Mouse (Mus musculus): Measurements from ENCODE around the gene Uba2. TPM values are rescaled to one million over a fixed set of nuclear protein-coding genes. Genes with fewer than 3 reads are reported as not detected.
A peak's percentile ranks its signal among the peaks of the same experiment; 100 is the strongest.

Uba2 gene
- 298 and 351 TPM in 2 replicates for total RNA-seq (2012; rRNA removed)

GRCm38 (mm10) chr7:34169454-34169853 lies at the start of gene Uba2:
Gene Uba2 (minus strand): TSS chr7:34169599.
- DNase-seq (ENCODE audit: low read depth, low spot score) = peak; percentile 72
- H3K4me3 ChIP-seq (ENCODE audit: insufficient read depth in 1 of 2, low read depth in 1 of 2, low read length in 2 of 2, poor library complexity in 1 of 2, severe bottlenecking in 1 of 2) = peak within 1 kb of the TSS; percentile 81 to 88
- in situ Hi-C loops (cut with MboI; ENCODE audit: low sequenced_read_pairs in 2 of 2, unreplicated experiment in 2 of 2) = no loop called here

GRCm38 (mm10) chr7:34218496-34218895 lies 49.1 kb upstream of the Uba2 start:
- Histone ChIP-seq H3K9ac (ENCODE audit: insufficient read depth, low read depth, low read length, poor library complexity, severe bottlenecking) (no peak overlapping the region), H3K27ac (ENCODE audit: insufficient read depth, low read depth, low read length, poor library complexity, severe bottlenecking) (no peak overlapping the region), H3K9me3 (ENCODE audit: control insufficient read depth, insufficient read depth, low read depth, low read length) (no peaks in the 10 kb centered on the region), H3K4me3 (ENCODE audit: insufficient read depth in 1 of 2, low read depth in 1 of 2, low read length in 2 of 2, poor library complexity in 1 of 2, severe bottlenecking in 1 of 2) (no peak overlapping the region), H3K36me3 (ENCODE audit: control insufficient read depth, insufficient read depth, low read length, poor library complexity, severe bottlenecking) (peaks cover 88% of the 10 kb centered on the region), H3K4me1 (ENCODE audit: control insufficient read depth in 2 of 2, insufficient read depth in 2 of 2, low read length in 2 of 2, poor library complexity in 1 of 2) (peaks cover 0 to 3% of the 10 kb centered on the region in 2 experiments; a peak in 1 of 4 replicates)
- TF ChIP-seq CHD2 (IDR thresholded peaks at IDR 0.05; ENCODE audit: low read depth, low read length) (no peak), ZC3H11A (IDR thresholded peaks at IDR 0.05; ENCODE audit: borderline replicate concordance, low read depth, low read length) (no peak), HCFC1 (IDR thresholded peaks at IDR 0.05; ENCODE audit: borderline replicate concordance, insufficient read depth, low read length) (no peak), ZNF384 (IDR thresholded peaks at IDR 0.05; ENCODE audit: low read depth, low read length) (no peak), MAFK (IDR thresholded peaks at IDR 0.05; ENCODE audit: insufficient read depth, low read depth, low read length) (no peak)
- in situ Hi-C loops (cut with MboI; ENCODE audit: low sequenced_read_pairs in 2 of 2, unreplicated experiment in 2 of 2) = loop anchor here in 1 of 2 experiments (10.0 kb wide), 1 partner anchor 64 kb away; no protein-coding TSS in a partner anchor
- DNase-seq (ENCODE audit: low read depth, low spot score) = no peak

More at GRCm38 (mm10) chr7:34169454-34169853, at the start of gene Uba2:
- H3K9me3 ChIP-seq (ENCODE audit: control insufficient read depth, insufficient read depth, low read depth, low read length) = no peaks in the 10 kb centered on the region
- TF ChIP-seq ZC3H11A (IDR thresholded peaks at IDR 0.05; ENCODE audit: borderline replicate concordance, low read depth, low read length) = no peak
- no peak for TF ChIP-seq HCFC1 (IDR thresholded peaks at IDR 0.05; ENCODE audit: borderline replicate concordance, insufficient read depth, low read length)
- no peak for TF ChIP-seq ZNF384 (IDR thresholded peaks at IDR 0.05; ENCODE audit: low read depth, low read length)
- TF ChIP-seq CHD2 (IDR thresholded peaks at IDR 0.05; ENCODE audit: low read depth, low read length) = peak; percentile 81
- peak; percentile 90 for TF ChIP-seq MAFK (IDR thresholded peaks at IDR 0.05; ENCODE audit: insufficient read depth, low read depth, low read length)
- peak within 1 kb of the TSS; percentile 88 for H3K27ac ChIP-seq (ENCODE audit: insufficient read depth, low read depth, low read length, poor library complexity, severe bottlenecking)
- H3K36me3 ChIP-seq (ENCODE audit: control insufficient read depth, insufficient read depth, low read length, poor library complexity, severe bottlenecking) = peaks cover 7% of the 10 kb centered on the region
- H3K4me1 ChIP-seq (ENCODE audit: control insufficient read depth in 2 of 2, insufficient read depth in 2 of 2, low read length in 2 of 2, poor library complexity in 1 of 2) = peaks cover 5 to 8% of the 10 kb centered on the region in 2 experiments; a peak in 1 of 4 replicates
- peak within 1 kb of the TSS; percentile 58 for H3K9ac ChIP-seq (ENCODE audit: insufficient read depth, low read depth, low read length, poor library complexity, severe bottlenecking)

GRCm38 (mm10) chr7:34216474-34216873 lies 47.1 kb upstream of the Uba2 start:
- no peak for DNase-seq (ENCODE audit: low read depth, low spot score)
- Histone ChIP-seq H3K27ac (ENCODE audit: insufficient read depth, low read depth, low read length, poor library complexity, severe bottlenecking) (no peak overlapping the region), H3K9ac (ENCODE audit: insufficient read depth, low read depth, low read length, poor library complexity, severe bottlenecking) (no peak overlapping the region), H3K9me3 (ENCODE audit: control insufficient read depth, insufficient read depth, low read depth, low read length) (no peaks in the 10 kb centered on the region), H3K4me1 (ENCODE audit: control insufficient read depth in 2 of 2, insufficient read depth in 2 of 2, low read length in 2 of 2, poor library complexity in 1 of 2) (peaks cover 0 to 3% of the 10 kb centered on the region in 2 experiments; a peak in 1 of 4 replicates), H3K36me3 (ENCODE audit: control insufficient read depth, insufficient read depth, low read length, poor library complexity, severe bottlenecking) (peaks cover 89% of the 10 kb centered on the region), H3K4me3 (ENCODE audit: insufficient read depth in 1 of 2, low read depth in 1 of 2, low read length in 2 of 2, poor library complexity in 1 of 2, severe bottlenecking in 1 of 2) (no peak overlapping the region)
- TF ChIP-seq MAFK (IDR thresholded peaks at IDR 0.05; ENCODE audit: insufficient read depth, low read depth, low read length) (no peak), HCFC1 (IDR thresholded peaks at IDR 0.05; ENCODE audit: borderline replicate concordance, insufficient read depth, low read length) (no peak), ZNF384 (IDR thresholded peaks at IDR 0.05; ENCODE audit: low read depth, low read length) (no peak), CHD2 (IDR thresholded peaks at IDR 0.05; ENCODE audit: low read depth, low read length) (no peak)
- in situ Hi-C loops (cut with MboI; ENCODE audit: low sequenced_read_pairs in 2 of 2, unreplicated experiment in 2 of 2) = loop anchor here in 1 of 2 experiments (10.0 kb wide), 1 partner anchor 62 kb away; no protein-coding TSS in a partner anchor

GRCm38 (mm10) chr7:34215481-34215880 lies 46.1 kb upstream of the Uba2 start:
- in situ Hi-C loops (cut with MboI; ENCODE audit: low sequenced_read_pairs in 2 of 2, unreplicated experiment in 2 of 2) = loop anchor here in 1 of 2 experiments (10.0 kb wide), 1 partner anchor 61 kb away; no protein-coding TSS in a partner anchor
- DNase-seq (ENCODE audit: low read depth, low spot score) = no peak
- TF ChIP-seq HCFC1 (IDR thresholded peaks at IDR 0.05; ENCODE audit: borderline replicate concordance, insufficient read depth, low read length) = no peak
- TF ChIP-seq MAFK (IDR thresholded peaks at IDR 0.05; ENCODE audit: insufficient read depth, low read depth, low read length) = no peak
- TF ChIP-seq ZC3H11A (IDR thresholded peaks at IDR 0.05; ENCODE audit: borderline replicate concordance, low read depth, low read length) = no peak
- no peak for TF ChIP-seq ZNF384 (IDR thresholded peaks at IDR 0.05; ENCODE audit: low read depth, low read length)
- TF ChIP-seq CHD2 (IDR thresholded peaks at IDR 0.05; ENCODE audit: low read depth, low read length) = no peak

More at GRCm38 (mm10) chr7:34215481-34215880, 46.1 kb upstream of the Uba2 start:
- no peak overlapping the region for H3K27ac ChIP-seq (ENCODE audit: insufficient read depth, low read depth, low read length, poor library complexity, severe bottlenecking)
- no peak overlapping the region for H3K9ac ChIP-seq (ENCODE audit: insufficient read depth, low read depth, low read length, poor library complexity, severe bottlenecking)
- H3K4me3 ChIP-seq (ENCODE audit: insufficient read depth in 1 of 2, low read depth in 1 of 2, low read length in 2 of 2, poor library complexity in 1 of 2, severe bottlenecking in 1 of 2) = no peak overlapping the region
- H3K4me1 ChIP-seq (ENCODE audit: control insufficient read depth in 2 of 2, insufficient read depth in 2 of 2, low read length in 2 of 2, poor library complexity in 1 of 2) = peaks cover 0 to 3% of the 10 kb centered on the region in 2 experiments; a peak in 1 of 4 replicates
- peaks cover 90% of the 10 kb centered on the region for H3K36me3 ChIP-seq (ENCODE audit: control insufficient read depth, insufficient read depth, low read length, poor library complexity, severe bottlenecking)
- H3K9me3 ChIP-seq (ENCODE audit: control insufficient read depth, insufficient read depth, low read depth, low read length) = no peaks in the 10 kb centered on the region

Measured in ES-E14 (cell line).